Mouse (Mus musculus) heart, postnatal 0 days (tissue): ENCODE results near the gene Ywhaq. TPM values are rescaled to one million over a fixed set of nuclear protein-coding genes. Genes with fewer than 3 reads are reported as not detected.

Experiments
- ATAC-seq: fragments of 200-750 bp; cut with Nextera tagmentation; 2 replicates; pipeline ENCODE4 v1.8.0; 2017; ENCODE audit warnings: low read depth, moderate number of reproducible peaks, moderate library complexity; ENCODE audit not compliant: insufficient read depth
- DNase-seq: peaks from one replicate; pipeline ENCODE4 v3.0.0-alpha.2; 2016; ENCODE audit warnings: low spot score
- H3K27ac ChIP-seq: fragments of 300-500 bp; sonication (generic); 2 replicates; pipeline ENCODE4 v1.5.1; 2014; ENCODE audit warnings: low read depth, mild to moderate bottlenecking
- H3K27me3 ChIP-seq: fragments of 300-500 bp; sonication (generic); 2 replicates; pipeline ENCODE4 v1.6.1; 2014; ENCODE audit warnings: low read length, mixed read lengths; ENCODE audit not compliant: control insufficient read depth, insufficient read depth
- H3K36me3 ChIP-seq: fragments of 300-500 bp; sonication (generic); replicated peaks from 2 replicates; pipeline ENCODE4 v1.6.1; 2014; ENCODE audit warnings: low read length, mixed read lengths; ENCODE audit not compliant: control insufficient read depth, insufficient read depth
- H3K4me1 ChIP-seq: fragments of 300-500 bp; sonication (generic); 2 replicates; pipeline ENCODE4 v1.6.1; 2014; ENCODE audit warnings: antibody characterized with exemption; ENCODE audit not compliant: control insufficient read depth, insufficient read depth
- H3K4me2 ChIP-seq: fragments of 300-500 bp; sonication (generic); 2 replicates; pipeline ENCODE4 v1.6.1; 2014; ENCODE audit warnings: low read depth, mild to moderate bottlenecking, low read length, moderate library complexity
- H3K4me3 ChIP-seq: fragments of 300-500 bp; sonication (generic); 2 replicates; pipeline ENCODE4 v1.5.1; 2014; ENCODE audit warnings: low read depth, low read length
- H3K9ac ChIP-seq: fragments of 300-500 bp; sonication (generic); replicated peaks from 2 replicates; pipeline ENCODE4 v1.6.1; 2014; ENCODE audit warnings: low read depth, low read length, mixed read lengths
- H3K9me3 ChIP-seq: fragments of 300-500 bp; sonication (generic); replicated peaks from 2 replicates; pipeline ENCODE4 v1.6.1; 2016; ENCODE audit warnings: low read length; ENCODE audit not compliant: control insufficient read depth
- CTCF ChIP-seq: IDR thresholded peaks from 2 replicates; pipeline ENCODE4 v1.5.1; 2016; ENCODE audit warnings: antibody characterized with exemption, control low read depth, low read depth
- EP300 ChIP-seq: IDR thresholded peaks from 2 replicates; pipeline ENCODE4 v1.6.1; 2016; ENCODE audit warnings: antibody characterized with exemption, low read depth
- whole genome bisulfite sequencing: fragments of 180-500 bp; shearing (Covaris S2); extraction: QIAGEN DNeasy Blood & Tissue Kit; methylation state at CpG from one replicate; pipeline ENCODE4 v1.1.7; 2014; 5-methylcytosine and 5-hydroxymethylcytosine counted together
- polyA plus RNA-seq: library from polyadenylated mRNA; unstranded; fragments of >200 nt; fragmentation: Nextera tagmentation; extraction: Ambion mirVana; gene quantifications from 2 replicates; pipeline ENCODE4 v1.2.1, GENCODE M21; 2015
- total RNA-seq: library from RNA; depleted of rRNA; stranded (reverse); fragments of >200 nt; gene quantifications from 2 replicates; pipeline ENCODE4 v1.2.3, GENCODE M21; 2014; ENCODE audit warnings: low replicate concordance

Ywhaq gene
- total and polyA plus RNA-seq, 2 experiments from 2014 or later: 165 to 234 TPM

- H3K36me3 ChIP-seq: no peaks in the 10 kb centered on the region
- WGBS: 22% methylated on average over 7 of the region's 7 CpGs
- no peak for TF ChIP-seq CTCF
- TF ChIP-seq EP300: no peak
- no peak overlapping the region for H3K4me2 ChIP-seq
- H3K4me1 ChIP-seq: peaks cover 7% of the 10 kb centered on the region
- H3K27ac ChIP-seq: no peak overlapping the region
- no peak for ATAC-seq
- no peaks in the 10 kb centered on the region for H3K27me3 ChIP-seq
- DNase-seq: no peak
- H3K9ac ChIP-seq: no peak overlapping the region
- no peaks in the 10 kb centered on the region for H3K9me3 ChIP-seq
- no peak overlapping the region for H3K4me3 ChIP-seq
Measured at GRCm38 (mm10) chr12:21424683-21425082, 7.2 kb upstream of the Ywhaq start.

GRCm38 (mm10) chr12:21418621-21419131, 1.2 kb upstream of the Ywhaq start:
- no peaks in the 10 kb centered on the region for H3K9me3 ChIP-seq
- ATAC-seq (no peak), DNase-seq (peak; percentile 6)
- H3K27me3 ChIP-seq: no peaks in the 10 kb centered on the region
- no peak overlapping the region; the same call in 1 of the 2 replicates for H3K9ac ChIP-seq
- peak overlapping the region; percentile 87 for H3K4me3 ChIP-seq
- TF ChIP-seq CTCF: no peak
- no peak for TF ChIP-seq EP300
- peaks cover 20% of the 10 kb centered on the region for H3K4me1 ChIP-seq
- peak overlapping the region; percentile 11 for H3K27ac ChIP-seq
- 24% methylated on average over 11 of the region's 11 CpGs for WGBS
- H3K4me2 ChIP-seq: peak overlapping the region; percentile 58
- H3K36me3 ChIP-seq: no peaks in the 10 kb centered on the region; the same call in 1 of the 2 replicates

GRCm38 (mm10) chr12:21418083-21418482, 646 bp upstream of the Ywhaq start:
- Histone ChIP-seq H3K4me1 (peaks cover 20% of the 10 kb centered on the region), H3K9me3 (no peaks in the 10 kb centered on the region), H3K4me3 (peak overlapping the region; percentile 87), H3K4me2 (peak overlapping the region; percentile 58), H3K27ac (peak overlapping the region; percentile 11; the same call in 1 of the 2 replicates), H3K9ac (no peak overlapping the region; the same call in 1 of the 2 replicates), H3K36me3 (no peaks in the 10 kb centered on the region; the same call in 1 of the 2 replicates), H3K27me3 (no peaks in the 10 kb centered on the region)
- TF ChIP-seq EP300: no peak
- no peak for TF ChIP-seq CTCF
- WGBS: 13% methylated on average over 10 of the region's 10 CpGs
- no peak for DNase-seq
- no peak for ATAC-seq

GRCm38 (mm10) chr12:21416506-21416905, 931 bp downstream of the Ywhaq start:
- WGBS: under 1% methylated on average over 13 of the region's 15 CpGs
- ATAC-seq (no peak), DNase-seq (no peak)
- H3K9me3 ChIP-seq: no peaks in the 10 kb centered on the region
- TF ChIP-seq EP300: 0 out of 2 replicates have a peak, but pooled peaks have one; percentile 11
- no peak for TF ChIP-seq CTCF
- peaks cover 20% of the 10 kb centered on the region for H3K4me1 ChIP-seq
- no peaks in the 10 kb centered on the region for H3K27me3 ChIP-seq
- H3K4me2 ChIP-seq: peak overlapping the region; percentile 91
- peak overlapping the region; percentile 71 for H3K27ac ChIP-seq
- H3K9ac ChIP-seq: peak overlapping the region; percentile 93
- peaks cover 12% of the 10 kb centered on the region for H3K36me3 ChIP-seq
- H3K4me3 ChIP-seq: peak overlapping the region; percentile 87

GRCm38 (mm10) chr12:21410620-21411019, 6.8 kb downstream of the Ywhaq start:
- ATAC-seq: no peak
- Histone ChIP-seq H3K27ac (no peak overlapping the region), H3K4me1 (peaks cover 8% of the 10 kb centered on the region), H3K27me3 (no peaks in the 10 kb centered on the region), H3K4me3 (no peak overlapping the region), H3K9me3 (no peaks in the 10 kb centered on the region), H3K36me3 (peaks cover 37% of the 10 kb centered on the region), H3K9ac (no peak overlapping the region), H3K4me2 (no peak overlapping the region)
- TF ChIP-seq EP300 (no peak), CTCF (no peak)
- DNase-seq: no peak
- WGBS: 47% methylated on average over 2 of the region's 2 CpGs

GRCm38 (mm10) chr12:21409651-21410050, 7.8 kb downstream of the Ywhaq start:
- Histone ChIP-seq H3K27me3 (no peaks in the 10 kb centered on the region), H3K4me1 (no peaks in the 10 kb centered on the region; the same call in 1 of the 2 replicates), H3K27ac (no peak overlapping the region), H3K9ac (no peak overlapping the region), H3K4me3 (no peak overlapping the region), H3K36me3 (peaks cover 37% of the 10 kb centered on the region), H3K4me2 (no peak overlapping the region), H3K9me3 (no peaks in the 10 kb centered on the region)
- DNase-seq: no peak
- no peak for ATAC-seq
- WGBS: 90% methylated on average over 3 of the region's 3 CpGs
- TF ChIP-seq CTCF (no peak), EP300 (no peak)
